Mouse (Mus musculus) Patski (cell line): ENCODE measurements at regions not wholly inside any gene's neighbourhood (a gene's known extent, or its start where the extent isn't known, plus 50 kb on each side); places are given as distances from the start of the nearest gene placed in this dataset.

Source experiments
- ATAC-seq: fragments of 100-300 bp; one replicate; pipeline ENCODE4 v1.8.0; 2021
- CTCF ChIA-PET: fragments of 350-600 bp; sonication (Branson Sonifier 250); formaldehyde crosslinking; loops from one replicate; lab custom pipeline; 2022; ENCODE audit warnings: inconsistent platforms; lab: Charles Lee
- POLR2A ChIA-PET: fragments of 350-600 bp; sonication (Branson Sonifier 250); formaldehyde crosslinking; loops from one replicate; lab custom pipeline; 2022; ENCODE audit warnings: antibody characterized with exemption, inconsistent platforms; lab: Charles Lee
- DNase-seq: peaks from one replicate; pipeline ENCODE4 v3.0.0-alpha.2; 2011; ENCODE audit warnings: low read depth, low spot score
- H3K27me3 ChIP-seq: fragments of 371-371 bp; one replicate; pipeline ENCODE4 v1.5.1; 2021
- CTCF ChIP-seq: fragments of 100-300 bp; IDR thresholded peaks from one replicate; pipeline ENCODE4 v1.5.1; 2021
- in situ Hi-C: fragments of 300-500 bp; cut with MboI; formaldehyde crosslinking; loops from 3 replicates; pipeline ENCODE4 v1.11.1; 2018; ENCODE audit warnings: low pct_unique_long_range_greater_than_20kb, mixed read lengths

DNA sequence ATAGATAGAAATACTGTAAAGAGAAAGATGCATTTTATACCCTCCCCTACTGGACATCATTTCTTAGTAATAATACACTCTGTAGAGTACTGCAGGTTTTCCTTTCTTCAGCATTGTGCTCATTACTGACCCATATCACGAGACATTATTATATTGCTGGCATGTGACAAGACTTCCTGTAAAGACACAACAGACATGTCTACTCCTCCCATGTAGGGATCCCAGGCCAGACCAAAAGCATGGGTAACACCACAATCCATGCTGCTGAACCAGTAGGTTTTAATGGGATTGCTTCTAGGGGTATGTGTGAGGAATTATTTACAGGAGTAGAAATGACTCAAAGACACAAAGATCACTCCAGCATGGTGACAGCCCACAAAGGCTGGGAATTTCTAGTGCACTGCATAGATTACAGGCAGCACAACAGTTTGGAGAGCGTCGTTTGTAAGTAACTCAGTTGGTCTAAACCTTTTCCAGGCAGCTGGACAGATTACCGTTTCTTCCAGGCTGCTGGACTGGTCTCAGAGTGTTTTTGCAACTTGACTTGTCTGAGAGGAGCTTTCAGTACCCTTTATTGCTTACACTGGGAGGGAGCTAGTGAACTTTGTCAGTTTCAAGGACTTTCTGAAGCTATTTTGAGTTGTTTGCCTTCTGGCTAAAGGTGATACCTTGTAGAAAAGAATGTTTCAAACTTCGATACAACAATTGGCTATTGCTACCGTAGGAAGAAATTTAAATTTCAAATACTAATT, 345.2 kb upstream of the Sel1l start:
- CTCF ChIA-PET, result no interaction called here
- in situ Hi-C loops, result no loop called here

DNA sequence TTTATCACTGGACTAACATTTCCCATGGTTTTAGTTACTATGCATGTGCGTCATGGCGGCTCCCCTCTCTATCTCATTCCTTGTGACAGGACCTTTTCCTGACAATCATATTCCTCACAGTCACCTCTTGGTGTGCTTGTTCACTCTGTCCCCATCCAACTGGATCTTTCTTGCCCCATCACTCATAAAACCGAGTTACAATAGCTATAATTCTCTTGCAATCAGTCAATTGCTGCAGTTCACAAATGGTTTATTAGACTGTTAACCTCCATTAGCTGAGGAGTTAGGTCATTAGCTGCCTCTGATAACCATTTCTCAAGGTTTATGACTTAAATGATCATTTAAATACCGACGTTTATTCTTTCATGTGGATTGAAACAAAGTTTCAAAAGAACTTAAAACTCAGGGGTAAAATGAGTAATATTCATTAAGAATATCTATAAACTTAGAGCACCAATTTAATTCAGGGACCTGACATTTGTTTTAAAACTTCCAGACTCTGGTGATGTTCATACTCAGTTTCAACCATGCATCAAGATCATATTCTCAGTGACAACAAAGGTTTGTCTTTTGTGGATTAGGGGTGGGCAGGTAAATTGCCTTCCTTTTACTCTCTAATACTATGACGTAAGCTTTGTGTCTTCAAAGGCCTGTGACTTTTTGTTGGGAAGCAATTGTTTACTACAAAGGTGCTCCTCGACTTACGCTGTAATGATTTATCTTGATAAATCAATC, 344.4 kb upstream of the Sel1l start:
- DNase-seq (no peak), ATAC-seq (no peak)
- POLR2A ChIA-PET, result no interaction called here
- in situ Hi-C loops, result no loop called here
- H3K27me3 ChIP-seq, result peaks cover 7% of the 10 kb centered on the region
- no peak for TF ChIP-seq CTCF
- CTCF ChIA-PET, result no interaction called here

More for the DNA sequence above, 345.2 kb upstream of the Sel1l start:
- peaks cover 6% of the 10 kb centered on the region for H3K27me3 ChIP-seq
- DNase-seq (no peak), ATAC-seq (no peak)
- POLR2A ChIA-PET, result no interaction called here
- no peak for TF ChIP-seq CTCF

DNA sequence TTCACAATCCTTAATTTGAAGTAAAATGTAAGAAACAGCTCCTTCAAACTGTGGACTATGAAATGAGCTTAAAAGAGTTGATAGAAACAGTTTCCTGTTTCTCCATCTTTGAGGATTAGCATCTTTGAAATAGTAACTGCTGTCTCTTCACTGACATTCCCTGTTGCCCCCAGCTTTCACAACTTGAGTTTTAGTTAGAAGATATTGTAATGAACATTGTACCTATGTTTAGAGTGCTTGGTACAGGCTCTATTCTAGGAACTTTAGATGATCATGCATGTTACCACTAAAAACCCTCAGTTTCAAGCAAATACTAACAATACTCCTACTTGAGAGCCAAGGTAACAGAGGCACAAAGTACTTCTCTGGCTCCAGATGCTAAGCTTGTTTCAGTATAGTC, 340.1 kb upstream of the Sel1l start:
- CTCF ChIA-PET, result interaction anchor here (1.2 kb wide), 1 partner anchor 9 kb away, joined by 3 read pairs; no protein-coding TSS in a partner anchor
- TF ChIP-seq CTCF, result no peak
- H3K27me3 ChIP-seq, result peaks cover 7% of the 10 kb centered on the region
- no peak for ATAC-seq
- no peak for DNase-seq
- POLR2A ChIA-PET, result no interaction called here
- in situ Hi-C loops, result no loop called here

- no peak for TF ChIP-seq CTCF
- in situ Hi-C loops, result no loop called here
- H3K27me3 ChIP-seq, result peaks cover 4% of the 10 kb centered on the region
- ATAC-seq (no peak), DNase-seq (no peak)
- ChIA-PET CTCF (no interaction called here), POLR2A (no interaction called here)
Measured at GRCm38 (mm10) chr12:92187133-92187482, 338.2 kb upstream of the Sel1l start.

GRCm38 (mm10) chr12:92186448-92187132, 337.6 kb upstream of the Sel1l start:
- peaks cover 4% of the 10 kb centered on the region for H3K27me3 ChIP-seq
- in situ Hi-C loops, result no loop called here
- TF ChIP-seq CTCF, result no peak
- no peak for DNase-seq
- ChIA-PET POLR2A (no interaction called here), CTCF (no interaction called here)
- ATAC-seq, result no peak

GRCm38 (mm10) chr12:92179292-92179691, 330.3 kb upstream of the Sel1l start:
- no peak for ATAC-seq
- in situ Hi-C loops, result no loop called here

GRCm38 (mm10) chr12:92156726-92157125, 307.8 kb upstream of the Sel1l start:
- ChIA-PET CTCF (no interaction called here), POLR2A (no interaction called here)
- no peaks in the 10 kb centered on the region for H3K27me3 ChIP-seq
- TF ChIP-seq CTCF, result no peak
- in situ Hi-C loops, result no loop called here
- ATAC-seq, result no peak
- DNase-seq, result no peak

More at GRCm38 (mm10) chr12:92179292-92179691, 330.3 kb upstream of the Sel1l start:
- TF ChIP-seq CTCF, result no peak
- ChIA-PET POLR2A (no interaction called here), CTCF (no interaction called here)
- H3K27me3 ChIP-seq, result peaks cover 19% of the 10 kb centered on the region
- DNase-seq, result no peak

DNA sequence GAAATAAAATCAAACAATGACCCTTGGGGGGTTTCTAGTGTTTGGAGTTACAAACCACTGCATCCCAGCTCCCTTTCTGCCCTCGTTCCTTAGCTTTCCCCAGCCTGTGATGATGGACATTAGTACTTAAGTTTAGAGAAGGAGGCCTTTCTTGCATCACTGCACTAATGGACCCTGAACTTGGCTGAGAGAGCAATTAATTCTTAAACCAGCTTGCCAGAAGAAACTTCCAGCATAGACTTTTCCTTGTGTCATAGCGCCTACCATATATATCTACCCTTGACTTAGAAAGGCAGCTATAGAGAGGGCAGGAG, 303.9 kb upstream of the Sel1l start:
- H3K27me3 ChIP-seq, result no peaks in the 10 kb centered on the region
- DNase-seq (no peak), ATAC-seq (no peak)
- in situ Hi-C loops, result no loop called here
- ChIA-PET CTCF (no interaction called here), POLR2A (no interaction called here)
- TF ChIP-seq CTCF, result no peak

DNA sequence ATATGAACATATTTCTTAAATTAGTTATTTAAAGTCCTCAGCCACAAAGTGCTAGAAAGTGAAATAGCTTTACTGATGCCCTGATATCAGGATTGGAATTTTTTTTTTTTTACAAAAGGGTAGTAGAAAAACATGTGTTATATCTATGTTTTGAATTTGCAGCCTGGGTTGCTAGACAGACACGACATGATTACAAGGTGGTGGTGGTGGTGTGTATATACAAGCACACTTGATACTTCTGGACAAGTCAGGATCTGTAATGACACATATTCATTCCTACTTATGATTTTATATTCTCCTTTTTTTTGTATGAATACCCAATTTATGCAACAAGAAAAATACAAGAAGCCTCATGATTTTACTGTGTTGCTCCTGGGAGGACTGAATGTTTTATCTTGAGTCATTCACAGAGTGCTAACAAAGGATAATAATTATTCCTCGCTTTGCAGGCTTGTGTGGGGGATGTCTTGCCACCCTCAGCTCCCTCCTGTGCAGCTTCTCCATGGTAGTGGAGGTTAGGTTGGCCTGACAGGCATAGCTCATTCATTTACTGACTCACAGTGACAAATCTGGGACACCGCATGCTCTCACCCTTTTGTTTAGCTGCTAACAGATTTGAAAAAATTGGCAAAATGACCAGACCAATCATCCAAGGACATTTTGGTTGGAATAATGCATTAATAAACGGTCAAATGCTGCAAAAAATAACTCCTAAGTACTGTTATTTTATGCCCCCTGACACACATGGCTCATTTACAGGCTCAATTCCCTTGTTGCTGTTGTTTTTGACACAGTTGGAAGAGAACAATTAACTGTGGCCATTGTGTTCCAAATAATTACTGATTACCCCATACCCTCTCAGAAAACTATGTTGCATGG, 303.3 kb upstream of the Sel1l start:
- ChIA-PET POLR2A (no interaction called here), CTCF (no interaction called here)
- in situ Hi-C loops, result no loop called here
- ATAC-seq (no peak), DNase-seq (no peak)
- TF ChIP-seq CTCF, result no peak
- H3K27me3 ChIP-seq, result no peaks in the 10 kb centered on the region

GRCm38 (mm10) chr12:92137539-92137938, 288.6 kb upstream of the Sel1l start:
- CTCF ChIA-PET, result no interaction called here
- ATAC-seq, result no peak
- no peaks in the 10 kb centered on the region for H3K27me3 ChIP-seq
- in situ Hi-C loops, result no loop called here
- POLR2A ChIA-PET, result no interaction called here
- no peak for DNase-seq
- no peak for TF ChIP-seq CTCF
